Mouse (Mus musculus) stomach, postnatal 0 days (tissue): Measurements from ENCODE around the gene Clec12a.

Experiments
- CTCF ChIP-seq: IDR thresholded peaks from 2 replicates; pipeline ENCODE4 v1.5.1; 2016; ENCODE audit warnings: antibody characterized with exemption, low read depth, mild to moderate bottlenecking, moderate library complexity
- EP300 ChIP-seq: optimal IDR thresholded peaks from 2 replicates; pipeline ENCODE3; 2016; ENCODE audit warnings: antibody characterized with exemption

- no peak for TF ChIP-seq EP300
- no peak for TF ChIP-seq CTCF
These were observed 13.9 kb downstream of the Clec12a start for GRCm38 (mm10) chr6:129356430-129356829.
